Mouse (Mus musculus) midbrain, embryonic 10.5 days (tissue): ENCODE results near the gene Rfc4. TPM values are rescaled to one million over a fixed set of nuclear protein-coding genes. Genes with fewer than 3 reads are reported as not detected.
"Not testable (repeated sequence)": the region's sequence is repeated elsewhere in the genome, so short reads cannot be mapped to it uniquely, and the experiment has no call there.

Experiments
- DNase-seq: peaks from one replicate; pipeline ENCODE4 v3.0.0-alpha.2; 2017; ENCODE audit warnings: low spot score
- H3K27ac ChIP-seq: fragments of 300-500 bp; sonication (generic); replicated peaks from 2 replicates; pipeline ENCODE4 v1.5.1; 2016; ENCODE audit warnings: mild to moderate bottlenecking
- H3K27me3 ChIP-seq: fragments of 300-500 bp; sonication (generic); 2 replicates; pipeline ENCODE4 v1.6.1; 2016; ENCODE audit warnings: low read depth, mild to moderate bottlenecking; ENCODE audit not compliant: poor library complexity, severe bottlenecking
- H3K36me3 ChIP-seq: fragments of 300-500 bp; sonication (generic); 2 replicates; pipeline ENCODE4 v1.6.1; 2016; ENCODE audit warnings: mild to moderate bottlenecking, moderate library complexity
- H3K4me1 ChIP-seq: fragments of 300-500 bp; sonication (generic); 2 replicates; pipeline ENCODE4 v1.6.1; 2016
- H3K4me3 ChIP-seq: fragments of 300-500 bp; sonication (generic); 2 replicates; pipeline ENCODE4 v1.5.1; 2016; ENCODE audit warnings: mild to moderate bottlenecking, moderate library complexity
- H3K9me3 ChIP-seq: fragments of 300-500 bp; sonication (generic); replicated peaks from 2 replicates; pipeline ENCODE4 v1.6.1; 2016; ENCODE audit warnings: mild to moderate bottlenecking
- WGBS: fragments of 180-500 bp; shearing (Covaris S2); methylation state at CpG from one replicate; pipeline ENCODE4 v1.1.7; 2016; 5-methylcytosine and 5-hydroxymethylcytosine counted together
- polyA plus RNA-seq: library from polyadenylated mRNA; unstranded; fragments of >200 nt; fragmentation: Nextera tagmentation; extraction: Ambion mirVana; gene quantifications from 2 replicates; pipeline ENCODE4 v1.2.1, GENCODE M21; 2016

Rfc4 gene
- polyA plus RNA-seq, 1 experiment from 2014 or later, result 272 TPM

DNA sequence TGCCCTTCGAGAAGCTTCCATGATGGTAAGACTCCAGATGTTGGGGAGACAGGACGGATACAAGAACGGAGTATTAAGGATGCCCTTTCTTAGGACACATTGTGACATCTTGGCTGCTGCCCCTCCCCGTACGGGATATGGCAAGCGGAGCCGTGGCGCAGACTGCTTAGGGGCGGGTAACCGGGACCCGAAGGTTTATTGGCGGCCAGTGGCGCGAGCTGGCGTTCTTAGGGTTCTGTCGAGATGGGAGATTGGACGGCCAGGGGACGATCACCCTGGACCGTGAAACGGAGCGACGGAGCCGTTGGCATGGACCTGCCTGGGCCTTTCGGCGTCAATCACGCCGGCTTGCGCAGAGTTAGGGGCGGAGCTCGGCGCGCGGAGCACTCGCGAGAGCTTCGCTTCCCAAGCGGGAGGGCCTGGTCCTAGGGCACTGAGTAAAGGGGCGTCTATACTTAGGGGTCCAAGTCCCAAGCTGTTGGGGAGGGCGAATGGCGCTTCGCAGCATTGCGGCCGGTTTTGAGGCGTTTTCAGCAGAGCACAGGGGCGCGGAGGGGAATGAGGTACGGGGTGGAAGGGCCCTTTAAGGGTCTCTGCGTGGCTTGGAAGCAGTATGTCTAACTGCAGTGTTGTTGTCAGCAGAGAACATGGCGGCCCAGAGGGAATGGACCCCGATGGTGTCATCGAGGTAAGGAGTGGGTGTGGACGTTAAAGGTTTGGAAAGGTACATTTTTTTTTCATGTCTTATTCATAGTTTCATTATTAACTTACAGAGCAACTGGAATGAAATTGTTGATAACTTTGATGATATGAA is 19.4 kb downstream of the Rfc4 start:
- WGBS, result under 1% methylated on average over 52 of the region's 52 CpGs
- H3K9me3 ChIP-seq, result no peaks in the 10 kb centered on the region
- DNase-seq, result peak; percentile 84
- peaks cover 31% of the 10 kb centered on the region for H3K4me1 ChIP-seq
- H3K27ac ChIP-seq, result peak overlapping the region; percentile 99
- H3K36me3 ChIP-seq, result peaks cover 51% of the 10 kb centered on the region
- peaks cover 7% of the 10 kb centered on the region; the same call in 1 of the 2 replicates for H3K27me3 ChIP-seq
- peak overlapping the region; percentile 88 for H3K4me3 ChIP-seq

DNA sequence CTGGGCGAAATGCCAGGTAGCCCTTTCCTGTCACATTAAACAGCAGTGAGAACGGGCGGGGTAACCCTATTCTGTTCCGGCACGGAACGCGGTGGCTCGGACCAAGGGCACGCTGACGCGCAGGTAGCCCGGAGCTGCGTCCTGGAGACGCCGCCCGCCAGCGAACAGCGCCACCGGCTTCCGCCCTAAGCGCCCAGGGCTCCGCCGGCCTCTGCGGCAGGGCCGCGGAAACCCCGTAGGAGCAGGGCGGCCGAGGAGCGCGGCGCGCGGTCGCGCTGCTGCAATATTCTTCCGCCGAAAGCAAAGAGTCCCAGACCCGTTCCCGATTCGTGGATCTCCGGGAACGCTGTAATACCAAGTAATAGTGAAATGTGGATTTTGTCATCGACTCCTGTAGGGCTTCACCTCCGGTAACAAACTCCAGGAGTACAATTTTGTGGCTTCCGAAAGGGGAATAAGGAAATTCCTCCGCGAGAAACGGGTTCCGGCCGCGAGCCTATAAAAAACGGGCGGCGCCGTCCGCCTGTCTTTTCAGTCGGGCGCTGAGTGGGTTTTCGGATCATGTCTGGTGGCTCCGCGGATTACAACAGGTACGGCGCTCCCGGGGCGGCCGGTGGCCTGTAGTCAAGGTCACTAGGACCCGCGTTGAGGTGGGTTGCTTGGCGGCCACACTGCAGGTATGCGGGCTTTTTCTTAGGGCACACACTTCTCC is 20.1 kb downstream of the Rfc4 start, which contains the start of gene Eif4a2:
TSS of gene Eif4a2 (plus strand) at position 214 of the 712 bp plus-strand sequence.
- peaks cover 44% of the 10 kb centered on the region for H3K36me3 ChIP-seq

DNA sequence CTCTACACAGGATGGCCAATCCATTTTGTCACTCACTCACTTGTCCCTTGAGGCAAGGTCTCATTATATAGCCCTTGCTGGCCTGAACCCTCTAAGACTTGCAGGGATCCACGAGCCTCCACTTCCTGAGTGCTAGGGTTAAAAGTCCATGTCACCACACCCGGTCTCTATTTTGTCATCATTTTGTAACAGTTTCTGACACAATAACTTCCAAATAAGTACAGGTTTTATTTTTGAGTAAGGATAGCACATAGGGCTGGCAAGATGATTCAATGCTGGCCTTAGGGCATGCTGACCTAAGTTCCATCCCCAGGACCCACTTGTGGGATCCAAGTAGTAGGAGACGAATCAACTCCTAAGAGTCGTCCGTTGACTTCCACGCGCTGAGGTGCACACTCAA is 21.4 kb downstream of the Rfc4 start:
- H3K27me3 ChIP-seq, result peaks cover 10% of the 10 kb centered on the region; the same call in 1 of the 2 replicates
- no peak for DNase-seq
- peaks cover 31% of the 10 kb centered on the region for H3K4me1 ChIP-seq
- H3K4me3 ChIP-seq, result no peak overlapping the region
- no peak overlapping the region for H3K27ac ChIP-seq
- peaks cover 31% of the 10 kb centered on the region for H3K36me3 ChIP-seq
- WGBS, result 79% methylated on average over 7 of the region's 7 CpGs
- no peaks in the 10 kb centered on the region for H3K9me3 ChIP-seq

More for the DNA sequence above, 20.1 kb downstream of the Rfc4 start, which contains the start of gene Eif4a2:
- under 1% methylated on average over 71 of the region's 71 CpGs for WGBS
- DNase-seq, result peak; percentile 90
- H3K4me1 ChIP-seq, result peaks cover 39% of the 10 kb centered on the region
- peak within 1 kb of the TSS; percentile 88 for H3K4me3 ChIP-seq
- H3K9me3 ChIP-seq, result no peaks in the 10 kb centered on the region
- peak within 1 kb of the TSS; percentile 99 for H3K27ac ChIP-seq
- peaks cover 7% of the 10 kb centered on the region; the same call in 1 of the 2 replicates for H3K27me3 ChIP-seq

GRCm38 (mm10) chr16:23103841-23104240 is 23.7 kb downstream of the Rfc4 start:
- no peak overlapping the region for H3K4me3 ChIP-seq
- no peak overlapping the region for H3K27ac ChIP-seq
- H3K36me3 ChIP-seq, result peaks cover 8% of the 10 kb centered on the region
- H3K4me1 ChIP-seq, result peaks cover 32% of the 10 kb centered on the region
- DNase-seq, result no peak
- no peaks in the 10 kb centered on the region for H3K9me3 ChIP-seq
- peaks cover 28% of the 10 kb centered on the region for H3K27me3 ChIP-seq
- WGBS, result 68% methylated on average over 2 of the region's 2 CpGs

DNA sequence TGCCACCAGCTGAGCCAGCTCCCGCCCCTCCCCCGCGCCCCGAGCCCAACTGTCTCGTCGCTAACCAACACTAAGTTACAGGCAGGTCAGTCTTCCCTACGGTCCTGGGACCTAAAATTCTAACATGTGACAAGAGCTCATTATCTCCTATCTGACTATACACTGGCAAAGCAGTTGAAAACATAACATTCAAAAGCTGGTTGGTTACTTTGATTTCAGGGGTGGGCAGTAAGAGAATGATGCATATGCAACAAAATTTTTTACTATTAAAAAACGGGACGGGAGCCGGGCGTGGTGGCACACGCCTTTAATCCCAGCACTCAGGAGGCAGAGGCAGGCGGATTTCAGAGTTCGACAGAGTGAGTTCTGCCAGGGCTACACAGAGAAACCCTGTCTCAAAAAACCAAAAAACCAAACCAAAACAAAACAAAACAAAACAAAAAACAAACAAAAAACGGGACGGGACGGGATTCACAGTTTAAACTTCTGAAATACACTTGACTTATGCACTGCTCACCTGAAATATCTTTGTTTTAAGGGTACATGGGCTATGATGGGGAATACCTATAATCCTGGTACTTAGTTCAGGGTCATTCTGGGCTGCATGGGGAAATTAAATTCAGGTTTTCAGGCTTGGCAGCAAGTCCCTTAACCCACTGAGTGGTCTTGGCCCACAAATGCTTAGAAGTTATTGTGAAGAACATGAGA is 24.3 kb downstream of the Rfc4 start:
- DNase-seq, result peak; percentile 30
- H3K27ac ChIP-seq, result no peak overlapping the region
- peak overlapping the region; percentile 47 for H3K4me3 ChIP-seq
- H3K36me3 ChIP-seq, result peaks cover 2% of the 10 kb centered on the region; the same call in 1 of the 2 replicates
- peaks cover 31% of the 10 kb centered on the region for H3K4me1 ChIP-seq
- 44% methylated on average over 17 of the region's 17 CpGs for WGBS
- no peaks in the 10 kb centered on the region for H3K9me3 ChIP-seq
- peaks cover 31% of the 10 kb centered on the region for H3K27me3 ChIP-seq

- Histone ChIP-seq H3K4me3 (peak overlapping the region; percentile 47), H3K27ac (no peak overlapping the region), H3K4me1 (peaks cover 31% of the 10 kb centered on the region), H3K27me3 (peaks cover 31% of the 10 kb centered on the region), H3K36me3 (no peaks in the 10 kb centered on the region), H3K9me3 (no peaks in the 10 kb centered on the region)
- DNase-seq, result no peak
- WGBS, result 15% methylated on average over 15 of the region's 15 CpGs
Measured at GRCm38 (mm10) chr16:23102340-23103037, 25.0 kb downstream of the Rfc4 start.

DNA sequence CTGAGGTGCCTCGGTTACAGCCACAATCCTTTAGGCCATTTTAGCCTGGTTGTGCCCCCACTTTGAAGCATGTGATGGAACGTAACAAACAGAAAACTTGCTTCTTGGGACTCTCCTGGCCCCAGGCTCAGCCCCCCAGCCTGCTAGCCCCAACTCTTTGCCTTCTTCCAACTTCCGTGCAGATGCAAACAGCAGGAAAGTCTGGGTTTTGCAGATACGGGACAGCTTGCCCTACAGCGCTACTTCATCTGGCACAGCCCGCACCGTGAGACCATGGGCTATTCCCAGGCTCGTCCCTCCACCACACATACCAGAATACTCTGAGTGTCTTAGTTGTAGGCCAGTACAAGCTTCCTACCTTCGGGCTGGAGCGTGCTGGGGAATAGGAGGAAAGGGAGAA is 26.9 kb downstream of the Rfc4 start:
- Histone ChIP-seq H3K27me3 (peaks cover 31% of the 10 kb centered on the region), H3K9me3 (no peaks in the 10 kb centered on the region), H3K36me3 (no peaks in the 10 kb centered on the region), H3K4me1 (peaks cover 28% of the 10 kb centered on the region), H3K27ac (no peak overlapping the region; the same call in 1 of the 2 replicates), H3K4me3 (peak overlapping the region; percentile 49)
- 6% methylated on average over 10 of the region's 10 CpGs for WGBS
- peak; percentile 33 for DNase-seq

GRCm38 (mm10) chr16:23100099-23100575 is 27.4 kb downstream of the Rfc4 start:
- H3K4me1 ChIP-seq, result peaks cover 28% of the 10 kb centered on the region
- DNase-seq, result peak; percentile 68
- peaks cover 31% of the 10 kb centered on the region for H3K27me3 ChIP-seq
- 0% methylated on average over 9 of the region's 9 CpGs for WGBS
- H3K36me3 ChIP-seq, result no peaks in the 10 kb centered on the region
- peak overlapping the region; percentile 49 for H3K4me3 ChIP-seq
- no peaks in the 10 kb centered on the region for H3K9me3 ChIP-seq
- H3K27ac ChIP-seq, result peak overlapping the region; percentile 69

GRCm38 (mm10) chr16:23099632-23100031 is 27.9 kb downstream of the Rfc4 start:
- Histone ChIP-seq H3K4me1 (peaks cover 28% of the 10 kb centered on the region), H3K27me3 (peaks cover 31% of the 10 kb centered on the region), H3K27ac (peak overlapping the region; percentile 69), H3K4me3 (peak overlapping the region; percentile 49), H3K9me3 (no peaks in the 10 kb centered on the region), H3K36me3 (no peaks in the 10 kb centered on the region)
- peak; percentile 26 for DNase-seq
- 4% methylated on average over 12 of the region's 12 CpGs for WGBS

DNA sequence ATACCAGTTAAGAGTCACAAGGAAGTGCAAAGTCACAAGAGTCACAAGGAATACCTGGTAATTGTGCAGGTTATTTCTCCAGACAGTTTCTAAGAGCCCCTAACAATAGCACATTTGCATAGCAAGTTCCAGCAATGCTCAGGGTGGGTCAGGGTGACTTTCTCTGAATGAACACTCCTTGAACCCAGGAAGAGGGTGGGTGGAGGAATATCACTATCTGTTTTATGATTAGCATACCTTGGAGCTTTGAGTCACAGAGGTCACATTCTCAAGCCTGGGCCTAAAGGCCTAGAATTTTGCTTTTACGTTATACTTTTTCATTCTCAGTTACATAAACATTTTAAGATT is 29.5 kb downstream of the Rfc4 start:
- 92% methylated on average over 1 of the region's 1 CpGs for WGBS
- not testable (repeated sequence) for H3K4me3 ChIP-seq, DNase-seq, H3K9me3 ChIP-seq, H3K27ac ChIP-seq, H3K36me3 ChIP-seq
- H3K27me3 ChIP-seq, result peaks cover 24% of the 10 kb centered on the region
- peaks cover 26% of the 10 kb centered on the region for H3K4me1 ChIP-seq

DNA sequence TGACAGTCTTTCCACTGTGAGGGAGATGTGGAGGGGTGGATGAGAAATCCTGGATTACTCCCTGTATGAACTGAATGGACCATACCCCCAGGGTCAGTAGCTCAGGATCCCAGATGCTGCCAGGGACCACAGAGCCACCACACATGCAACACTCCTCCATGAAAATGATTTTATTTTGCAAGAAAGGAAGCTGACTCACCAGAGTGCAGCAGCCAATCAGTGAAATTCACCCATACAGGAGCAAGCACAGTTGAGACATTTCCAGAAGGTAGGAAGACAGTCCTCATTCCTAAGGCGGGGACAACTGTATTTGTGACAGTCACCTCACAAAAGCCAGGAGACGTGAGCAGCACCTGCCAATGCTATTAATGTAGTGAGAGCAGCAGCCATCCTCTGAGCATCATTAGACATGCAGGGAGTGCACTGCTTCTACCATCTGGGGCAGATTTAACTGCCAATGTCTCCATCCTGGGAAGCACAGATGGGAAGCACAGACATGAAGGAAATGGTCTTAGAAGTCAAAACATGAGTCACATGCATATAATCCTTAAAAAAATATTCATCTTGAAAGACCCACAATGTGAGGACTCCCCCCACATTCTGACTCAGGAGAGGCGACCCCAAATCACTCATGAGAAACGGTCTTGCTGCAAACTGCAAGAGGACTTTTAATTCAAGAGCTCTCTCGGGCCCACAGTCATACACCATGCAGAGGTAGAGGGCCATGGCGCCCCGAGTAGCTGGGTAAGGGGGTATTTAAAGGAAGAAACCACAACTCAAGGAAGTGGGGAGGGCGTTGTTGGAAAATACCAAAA is 30.0 kb downstream of the Rfc4 start:
- H3K9me3 ChIP-seq, H3K27ac ChIP-seq, H3K36me3 ChIP-seq, H3K4me3 ChIP-seq, DNase-seq: not testable (repeated sequence)
- 83% methylated on average over 8 of the region's 8 CpGs for WGBS
- peaks cover 20% of the 10 kb centered on the region for H3K4me1 ChIP-seq
- H3K27me3 ChIP-seq, result peaks cover 24% of the 10 kb centered on the region
